Mouse (Mus musculus) thymus, postnatal 4 days (tissue): ENCODE measurements around the gene Zfp2.

Source experiments
- DNase-seq: peaks from one replicate; pipeline ENCODE4 v3.0.0; 2021

Gene Zfp2

GRCm38 (mm10) chr11:50915671-50916320, at the start of gene Zfp2:
Gene Zfp2 (minus strand): TSS chr11:50916165.
- peak; percentile 93 for DNase-seq

- DNase-seq: no peak
These were observed 48.9 kb upstream of the Zfp2 start for GRCm38 (mm10) chr11:50964886-50965285.

DNA sequence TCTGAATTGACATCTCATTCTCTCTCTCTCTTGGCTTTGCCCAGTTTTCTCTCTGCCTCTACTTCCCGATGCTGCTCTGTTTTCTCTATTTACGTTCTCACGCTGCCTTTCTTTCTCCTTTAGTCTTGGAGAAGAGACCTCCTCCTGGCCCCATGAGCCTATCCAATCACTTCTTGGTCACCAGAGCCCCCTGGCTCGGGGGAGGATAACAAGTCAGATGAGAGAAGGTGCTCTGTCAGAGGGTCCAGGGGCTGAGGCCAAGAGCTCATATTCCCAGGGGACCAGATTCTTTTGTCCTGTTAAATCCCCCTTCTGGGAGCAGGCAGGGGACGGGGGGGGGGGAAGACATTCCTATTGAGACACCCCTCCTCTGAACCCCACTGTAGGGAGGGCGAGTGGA, 37.7 kb upstream of the Zfp2 start, which contains the start of gene Prop1:
TSS of gene Prop1 (minus strand) at position 101 of the 400 bp plus-strand sequence.
- DNase-seq: no peak

- no peak for DNase-seq
These were observed 36.3 kb upstream of the Zfp2 start for GRCm38 (mm10) chr11:50952290-50952689.

DNA sequence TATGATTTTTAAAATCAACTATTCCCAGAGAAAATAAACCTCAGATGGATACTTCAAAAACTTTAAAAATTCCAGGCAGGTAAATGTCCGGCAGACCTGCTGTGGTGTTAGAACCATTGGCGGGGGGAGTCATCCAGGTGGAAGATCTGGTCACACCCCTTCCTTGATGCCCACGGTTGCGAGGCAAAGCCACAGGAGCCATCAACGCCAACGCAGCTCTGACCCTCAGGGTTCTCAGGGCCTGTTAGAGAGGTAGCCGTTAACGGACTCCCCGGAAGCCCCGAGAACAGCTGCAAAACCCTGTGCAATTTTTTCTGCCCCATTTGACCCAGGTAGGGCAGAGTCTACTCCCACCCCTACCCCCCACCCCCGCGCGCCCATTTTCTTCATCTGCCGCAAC, 27.5 kb upstream of the Zfp2 start, which contains the start of gene 4933414I15Rik:
TSS of gene 4933414I15Rik (minus strand) at position 260 of the 400 bp plus-strand sequence.
- no peak for DNase-seq

GRCm38 (mm10) chr11:50942386-50942785, 26.4 kb upstream of the Zfp2 start:
- DNase-seq: no peak

GRCm38 (mm10) chr11:50939621-50940366, 23.8 kb upstream of the Zfp2 start:
- DNase-seq: no peak

- no peak for DNase-seq
These were observed 22.5 kb upstream of the Zfp2 start for GRCm38 (mm10) chr11:50938435-50938834.

GRCm38 (mm10) chr11:50932040-50932439, 16.1 kb upstream of the Zfp2 start:
- no peak for DNase-seq

- DNase-seq: peak; percentile 72
These were observed 15.5 kb upstream of the Zfp2 start, which contains the start of gene Zfp354b for GRCm38 (mm10) chr11:50931451-50931866. Gene Zfp354b (minus strand): TSS chr11:50931633.

- no peak for DNase-seq
These were observed 15.1 kb upstream of the Zfp2 start for GRCm38 (mm10) chr11:50931021-50931420.

DNA sequence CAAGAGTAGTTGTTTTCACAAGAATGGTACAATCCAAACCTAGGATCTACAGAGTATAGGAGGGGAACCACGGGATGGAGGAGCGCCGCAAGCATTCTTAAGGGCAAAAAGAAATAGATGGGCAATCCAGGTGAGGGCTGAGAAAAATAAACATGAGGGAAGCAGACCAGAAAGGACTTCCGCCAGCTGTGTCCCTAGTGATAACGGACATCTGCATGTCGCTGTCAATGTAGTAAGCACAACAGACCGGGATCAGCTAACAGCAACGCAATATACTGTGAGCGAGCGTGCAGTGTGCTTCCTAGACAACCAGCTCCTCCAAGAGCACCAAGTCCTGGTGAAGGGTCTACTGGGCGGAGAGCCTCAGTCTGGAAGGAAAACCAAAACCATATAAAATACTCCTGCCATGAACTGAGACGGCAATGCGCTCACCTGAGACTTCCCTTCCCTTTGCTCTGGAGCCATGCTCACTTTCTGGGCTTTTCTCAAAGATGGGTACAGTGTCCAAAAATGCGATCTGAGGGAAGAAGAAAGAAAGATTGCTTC, 14.6 kb upstream of the Zfp2 start:
- DNase-seq: no peak

GRCm38 (mm10) chr11:50914461-50914860, 1.5 kb downstream of the Zfp2 start:
- no peak for DNase-seq

DNA sequence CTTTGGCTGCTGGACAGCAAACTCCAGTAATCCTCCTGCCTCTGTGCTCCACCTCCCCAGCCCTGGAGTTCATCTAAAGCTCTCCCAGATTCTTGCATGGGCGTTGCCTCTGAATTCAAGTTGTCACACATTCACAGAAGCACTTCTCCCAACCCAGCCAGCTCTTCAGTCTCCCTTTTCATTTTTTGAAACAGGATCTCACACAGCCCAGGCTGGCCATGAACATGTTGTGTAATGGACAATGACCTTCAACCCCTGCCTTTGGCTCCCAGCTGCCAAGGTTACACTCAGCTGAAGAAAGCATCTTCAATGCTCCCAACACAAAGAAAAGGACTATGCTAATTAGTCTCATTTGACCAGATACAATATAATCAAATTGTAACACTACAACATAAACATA, 2.7 kb downstream of the Zfp2 start:
- no peak for DNase-seq

DNA sequence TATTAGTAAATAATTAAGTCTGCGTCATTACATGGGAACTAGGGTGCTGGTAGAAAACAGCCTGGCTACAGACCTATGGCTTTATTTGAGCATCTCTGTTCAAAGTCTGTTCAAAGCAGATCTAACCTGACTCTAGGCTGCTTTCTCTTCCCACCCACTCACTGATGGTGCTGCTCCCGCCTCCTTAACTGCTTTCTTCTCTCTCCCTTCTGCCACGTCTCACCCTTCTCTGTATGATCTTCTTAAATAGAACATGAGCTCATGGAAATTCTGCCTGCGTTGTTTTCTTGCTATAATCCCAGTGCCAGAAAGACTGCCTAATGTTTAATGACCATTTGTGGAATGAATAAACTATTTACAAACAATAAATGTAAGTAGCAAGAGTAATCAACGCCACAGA, 7.8 kb downstream of the Zfp2 start:
- DNase-seq: no peak

DNA sequence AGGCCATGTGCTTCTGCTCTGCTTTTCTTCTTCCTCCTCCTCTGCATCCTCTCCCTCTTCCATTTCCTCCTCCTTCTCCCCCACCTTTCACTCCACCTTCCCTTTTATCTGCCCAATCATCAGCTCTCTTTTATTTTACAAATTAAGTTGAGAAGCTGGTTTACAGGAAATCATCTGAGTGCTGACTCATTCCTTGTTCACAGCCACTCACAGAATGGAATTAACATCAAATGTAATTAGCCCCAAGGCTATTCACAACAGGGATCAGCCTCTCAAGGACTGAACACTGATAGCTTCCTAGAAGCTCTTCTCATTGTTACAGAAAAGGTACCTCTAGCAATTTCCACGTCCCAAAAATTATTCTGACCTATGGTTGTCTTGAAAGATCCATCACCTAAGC, 18.6 kb downstream of the Zfp2 start:
- DNase-seq: no peak

DNA sequence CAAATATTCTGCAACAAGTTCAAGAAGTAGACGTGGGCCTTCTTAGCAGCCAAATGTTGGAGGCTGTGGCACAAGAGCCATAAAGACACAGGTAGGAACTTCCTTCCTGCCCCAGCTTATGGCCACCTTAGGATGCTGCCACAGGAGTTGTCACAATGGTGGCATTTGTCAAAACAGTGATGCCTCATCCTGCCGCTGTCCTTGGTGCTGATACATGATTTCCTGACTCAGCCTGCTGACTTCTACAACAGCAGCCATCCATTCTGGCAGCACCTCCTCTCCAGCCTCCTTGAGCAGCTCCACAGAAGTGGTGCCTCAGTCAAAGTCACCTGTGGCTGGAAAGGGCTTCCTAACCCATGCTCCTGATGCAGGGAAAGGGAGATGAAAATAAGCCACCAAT, 23.5 kb downstream of the Zfp2 start:
- DNase-seq: peak; percentile 62

GRCm38 (mm10) chr11:50887390-50888128, 28.4 kb downstream of the Zfp2 start, which contains the start of gene Zfp454:
Gene Zfp454 (minus strand): TSS chr11:50887651.
- peak; percentile 37 for DNase-seq

DNA sequence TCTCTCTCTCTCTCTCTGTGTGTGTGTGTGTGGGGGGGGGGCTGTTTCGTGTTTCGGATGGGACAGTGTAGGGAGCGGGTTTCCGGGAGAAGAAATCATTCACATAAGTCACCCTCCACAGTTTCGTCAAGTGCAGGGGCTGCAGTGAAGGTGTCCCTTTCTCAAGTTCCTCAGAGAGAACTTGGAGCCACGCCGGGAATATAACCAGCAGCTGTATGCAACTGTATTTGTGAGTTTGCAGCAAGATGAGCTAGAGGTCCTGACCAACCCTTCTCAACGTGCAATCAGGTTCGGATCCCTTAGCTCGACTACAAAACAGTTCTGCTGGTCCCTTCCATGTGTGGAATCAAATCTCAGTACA, 29.1 kb downstream of the Zfp2 start:
- DNase-seq: no peak

DNA sequence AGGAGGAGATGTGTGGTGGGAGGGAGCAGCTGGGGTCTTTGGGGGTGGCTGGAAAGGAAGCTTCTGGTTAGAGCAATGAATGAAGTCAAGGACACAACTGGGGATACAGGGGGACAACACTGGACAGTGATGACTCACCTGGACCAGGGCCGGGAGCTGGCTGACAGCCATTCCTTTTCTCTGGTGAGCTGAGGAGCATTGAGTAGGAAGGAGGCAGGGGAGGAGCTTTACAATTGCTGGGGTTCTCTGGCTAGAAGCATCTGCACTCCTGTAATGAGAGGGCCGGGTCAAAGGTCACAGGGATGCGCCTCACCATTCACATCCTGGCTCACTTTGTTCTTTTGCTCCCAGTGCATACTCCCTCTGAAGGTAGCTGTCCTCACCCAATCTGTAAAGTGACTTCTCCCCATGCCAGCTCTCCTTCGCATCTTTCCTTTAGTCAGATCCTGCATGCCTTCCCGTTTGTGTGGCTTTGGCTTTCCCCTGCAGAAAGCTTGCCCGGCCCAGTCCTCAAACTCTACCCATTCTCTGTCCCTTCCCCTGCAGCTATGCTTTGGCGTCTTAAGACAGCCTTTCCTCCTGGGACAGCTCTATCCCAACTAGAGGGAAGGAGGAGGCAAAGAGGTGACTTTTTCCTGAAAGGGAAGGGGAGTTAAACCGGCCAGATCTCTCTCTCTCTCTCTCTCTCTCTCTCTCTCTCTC, 29.6 kb downstream of the Zfp2 start:
- no peak for DNase-seq

- peak; percentile 52 for DNase-seq
These were observed 32.2 kb downstream of the Zfp2 start for GRCm38 (mm10) chr11:50883756-50884155.

- DNase-seq: no peak
These were observed 37.3 kb downstream of the Zfp2 start for GRCm38 (mm10) chr11:50878641-50879040.
